Mouse (Mus musculus) heart, embryonic 10.5 days (tissue): Measurements from ENCODE around the gene Rex2. TPM values are rescaled to one million over a fixed set of nuclear protein-coding genes. Genes with fewer than 3 reads are reported as not detected.
"Not testable (repeated sequence)": the region's sequence is repeated elsewhere in the genome, so short reads cannot be mapped to it uniquely, and the experiment has no call there.

Source experiments
- DNase-seq: peaks from one replicate; pipeline ENCODE4 v3.0.0-alpha.2; 2017; ENCODE audit warnings: low spot score
- H3K27ac ChIP-seq: fragments of 300-500 bp; sonication (generic); 2 replicates; pipeline ENCODE4 v1.5.1; 2016; ENCODE audit warnings: mild to moderate bottlenecking
- H3K27me3 ChIP-seq: fragments of 300-500 bp; sonication (generic); 2 replicates; pipeline ENCODE4 v1.6.1; 2016; ENCODE audit warnings: mild to moderate bottlenecking; ENCODE audit not compliant: poor library complexity, insufficient read depth, severe bottlenecking
- H3K36me3 ChIP-seq: fragments of 300-500 bp; sonication (generic); 2 replicates; pipeline ENCODE4 v1.6.1; 2016; ENCODE audit warnings: mild to moderate bottlenecking, moderate library complexity
- H3K4me1 ChIP-seq: fragments of 300-500 bp; sonication (generic); 2 replicates; pipeline ENCODE4 v1.6.1; 2016; ENCODE audit warnings: mild to moderate bottlenecking
- H3K4me3 ChIP-seq: fragments of 300-500 bp; sonication (generic); 2 replicates; pipeline ENCODE4 v1.5.1; 2016; ENCODE audit warnings: mild to moderate bottlenecking, moderate library complexity
- H3K9me3 ChIP-seq: fragments of 300-500 bp; sonication (generic); 2 replicates; pipeline ENCODE4 v1.6.1; 2016; ENCODE audit warnings: mild to moderate bottlenecking, moderate library complexity
- WGBS: fragments of 180-500 bp; shearing (Covaris S2); methylation state at CpG from one replicate; pipeline ENCODE4 v1.1.7; 2016; 5-methylcytosine and 5-hydroxymethylcytosine counted together
- polyA plus RNA-seq: library from polyadenylated mRNA; unstranded; fragments of >200 nt; fragmentation: Nextera tagmentation; extraction: Ambion mirVana; gene quantifications from 2 replicates; pipeline ENCODE4 v1.2.1, GENCODE M21; 2016

Rex2 gene
- 0.09 TPM in 1 of 2 replicates, not detected in the other for polyA plus RNA-seq

DNA sequence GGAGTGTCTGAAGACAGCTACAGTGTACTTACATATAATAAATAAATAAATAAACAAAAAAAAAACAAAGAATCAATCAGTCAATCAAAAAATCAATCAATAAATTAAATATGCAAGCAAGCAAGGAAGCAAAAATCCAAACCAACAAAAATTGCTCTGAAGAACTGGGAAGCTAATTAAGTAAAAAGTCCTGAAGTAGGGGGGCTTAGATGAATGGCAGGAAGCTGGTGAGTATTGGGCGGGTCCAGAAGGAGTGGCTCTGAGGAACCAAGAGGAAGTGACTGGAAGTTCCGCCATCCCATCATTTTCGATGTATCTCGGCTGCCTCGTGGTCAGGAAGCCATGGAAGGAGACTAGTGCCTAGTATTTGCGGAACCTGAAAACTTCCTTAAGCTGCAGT, at the start of gene Rex2:
Rex2 (plus strand) TSS at position 301 of the 400 bp plus-strand sequence.
- not testable (repeated sequence) for H3K27ac ChIP-seq, H3K9me3 ChIP-seq, H3K27me3 ChIP-seq, DNase-seq, H3K36me3 ChIP-seq, H3K4me1 ChIP-seq, H3K4me3 ChIP-seq
- no CpG with 5 or more reads among the region's 6 CpGs for WGBS

DNA sequence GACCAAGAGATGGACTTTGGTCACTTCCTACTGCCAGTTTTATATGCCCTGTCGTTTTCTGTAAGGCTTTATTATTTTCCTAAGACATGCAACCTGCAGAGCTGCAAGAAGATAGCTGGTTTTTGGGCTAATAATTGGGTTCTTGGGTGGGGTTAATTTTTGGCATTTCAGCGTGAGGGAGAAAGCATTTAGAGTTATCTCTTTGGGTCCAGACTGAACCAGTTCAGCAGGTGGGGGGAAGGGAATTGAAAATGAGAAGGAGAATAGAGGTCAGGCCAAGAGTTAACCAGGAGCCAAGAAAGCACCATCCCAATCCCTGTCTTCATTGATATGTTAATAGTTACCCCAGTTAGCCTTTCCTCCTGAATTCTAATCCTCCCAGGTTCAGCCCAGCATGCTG, 45.1 kb upstream of the Rex2 start:
- H3K4me1 ChIP-seq: not testable (repeated sequence)
- 17% methylated on average over 2 of the region's 2 CpGs for WGBS

DNA sequence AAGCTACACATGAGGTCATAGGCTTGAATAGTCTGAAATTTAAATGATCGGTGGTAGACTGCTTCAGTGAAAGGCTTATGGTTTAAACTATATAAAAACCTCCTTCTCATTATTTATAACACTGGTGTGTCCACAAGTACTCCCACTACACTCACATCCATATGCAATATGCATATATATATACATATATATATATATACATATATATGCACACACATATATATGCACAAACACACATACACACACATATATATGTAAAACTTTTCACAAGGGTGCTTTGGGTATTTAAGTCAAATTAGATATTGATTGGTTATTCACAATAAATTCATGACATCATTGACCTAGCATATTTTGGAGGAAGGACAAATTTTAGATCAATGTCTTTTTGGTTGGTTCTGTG, 3.2 kb upstream of the Rex2 start:
- not testable (repeated sequence) for H3K36me3 ChIP-seq, H3K4me1 ChIP-seq, H3K27me3 ChIP-seq, H3K27ac ChIP-seq, H3K9me3 ChIP-seq, H3K4me3 ChIP-seq, DNase-seq
- no CpG with 5 or more reads among the region's 1 CpGs for whole genome bisulfite sequencing

More for the DNA sequence above, 45.1 kb upstream of the Rex2 start:
- H3K27me3 ChIP-seq, H3K9me3 ChIP-seq, DNase-seq, H3K4me3 ChIP-seq, H3K36me3 ChIP-seq, H3K27ac ChIP-seq: not testable (repeated sequence)

DNA sequence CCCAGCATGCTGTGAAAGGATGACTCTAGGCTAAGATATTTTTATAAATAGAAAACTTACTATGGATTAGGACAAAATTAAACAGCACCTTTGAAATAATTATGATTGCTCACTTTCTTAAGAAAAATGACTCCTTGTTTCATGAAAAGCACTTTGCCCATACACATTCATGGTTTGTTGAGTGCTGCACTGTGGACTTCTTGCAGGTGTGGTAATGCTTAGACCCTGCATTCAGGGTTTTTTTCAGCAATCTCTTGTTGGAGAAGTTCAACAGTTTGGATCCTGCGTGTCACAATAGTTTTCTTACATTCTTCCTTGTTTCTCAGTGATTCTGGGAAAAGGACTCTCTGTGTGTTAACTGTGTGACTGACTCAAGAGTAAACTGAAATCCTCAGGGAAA, 4.7 kb downstream of the Rex2 start:
- not testable (repeated sequence) for H3K9me3 ChIP-seq, H3K27me3 ChIP-seq, H3K4me3 ChIP-seq, H3K4me1 ChIP-seq, H3K36me3 ChIP-seq, H3K27ac ChIP-seq, DNase-seq
- WGBS: 52% methylated on average over 1 of the region's 1 CpGs

DNA sequence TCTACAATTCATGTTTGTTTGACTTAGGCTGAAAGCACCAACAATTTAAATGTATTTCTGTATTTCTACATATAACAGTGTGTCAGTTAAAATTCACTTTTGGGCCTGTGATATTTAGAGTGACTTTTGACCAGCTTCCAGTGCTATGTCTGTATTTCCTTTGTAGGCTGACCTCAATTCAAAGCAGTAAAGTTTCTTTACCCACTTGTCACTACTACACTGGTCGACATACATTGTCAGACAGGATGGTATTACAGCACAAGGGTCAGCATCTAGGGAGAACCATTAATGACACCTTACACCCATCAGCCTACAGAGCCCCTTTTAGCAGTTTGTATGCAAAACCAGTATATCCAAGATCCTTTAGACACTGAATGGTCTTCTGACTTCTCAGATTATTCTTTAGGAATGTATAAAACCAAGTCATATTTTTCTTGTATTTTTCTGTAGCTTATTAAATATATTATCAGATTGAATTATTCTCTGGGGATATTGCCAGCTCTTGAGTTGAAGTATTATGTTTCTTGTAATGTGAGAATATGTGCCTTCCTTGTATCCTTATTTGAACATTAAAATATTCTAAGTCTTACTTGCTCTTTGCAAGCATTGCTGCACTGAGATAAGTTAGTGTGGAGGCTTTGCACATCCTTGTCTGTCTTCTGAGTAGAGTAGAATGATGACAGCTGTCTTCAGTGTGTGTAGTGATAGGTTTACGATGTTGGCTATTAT, 9.8 kb downstream of the Rex2 start:
- H3K27ac ChIP-seq, H3K36me3 ChIP-seq, H3K4me1 ChIP-seq, H3K4me3 ChIP-seq, DNase-seq, H3K27me3 ChIP-seq, H3K9me3 ChIP-seq: not testable (repeated sequence)
- 80% methylated on average over 1 of the region's 2 CpGs for WGBS

DNA sequence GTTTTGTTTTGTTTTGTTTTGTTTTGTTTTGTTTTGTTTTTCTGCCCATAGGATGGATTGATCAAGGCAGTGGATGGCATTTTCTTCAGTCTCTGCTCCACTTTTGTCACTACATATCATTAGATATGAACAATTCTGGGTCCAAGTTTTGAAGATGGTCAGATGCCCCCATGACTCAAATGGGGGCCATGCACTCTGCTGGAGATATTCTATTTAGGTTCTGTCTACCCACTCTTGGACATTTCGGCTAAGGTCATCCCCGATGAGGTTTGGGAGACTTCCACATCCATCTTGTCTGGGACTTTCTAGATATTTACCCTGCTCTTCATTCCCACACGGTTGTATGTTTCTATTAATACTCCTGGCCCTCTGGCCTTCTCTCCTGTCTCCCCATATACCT, 42.1 kb downstream of the Rex2 start:
- H3K4me1 ChIP-seq, H3K36me3 ChIP-seq, H3K27me3 ChIP-seq, H3K4me3 ChIP-seq, H3K9me3 ChIP-seq, DNase-seq, H3K27ac ChIP-seq: not testable (repeated sequence)
- 88% methylated on average over 3 of the region's 3 CpGs for WGBS

DNA sequence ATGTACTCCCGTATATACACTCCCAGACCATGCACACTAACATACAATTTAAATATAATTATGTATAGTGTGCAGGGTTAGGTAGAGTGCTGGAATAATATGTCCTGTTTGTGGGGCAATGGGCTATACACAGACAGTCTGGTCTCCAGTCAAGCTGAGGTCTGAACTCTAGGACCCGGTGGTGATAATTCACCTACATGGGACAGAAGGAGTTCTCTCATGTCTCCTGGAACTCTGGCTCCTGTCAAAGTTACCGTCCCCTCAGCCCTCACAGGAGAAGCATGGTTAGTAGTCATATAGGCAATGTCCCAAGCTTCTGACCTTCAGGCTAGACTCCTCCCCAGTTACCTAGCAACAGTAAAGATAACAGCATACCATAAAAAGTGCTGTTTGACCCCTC, 44.2 kb downstream of the Rex2 start:
- not testable (repeated sequence) for H3K9me3 ChIP-seq, H3K4me3 ChIP-seq, DNase-seq, H3K36me3 ChIP-seq, H3K27ac ChIP-seq, H3K27me3 ChIP-seq, H3K4me1 ChIP-seq
- 82% methylated on average over 3 of the region's 3 CpGs for WGBS

DNA sequence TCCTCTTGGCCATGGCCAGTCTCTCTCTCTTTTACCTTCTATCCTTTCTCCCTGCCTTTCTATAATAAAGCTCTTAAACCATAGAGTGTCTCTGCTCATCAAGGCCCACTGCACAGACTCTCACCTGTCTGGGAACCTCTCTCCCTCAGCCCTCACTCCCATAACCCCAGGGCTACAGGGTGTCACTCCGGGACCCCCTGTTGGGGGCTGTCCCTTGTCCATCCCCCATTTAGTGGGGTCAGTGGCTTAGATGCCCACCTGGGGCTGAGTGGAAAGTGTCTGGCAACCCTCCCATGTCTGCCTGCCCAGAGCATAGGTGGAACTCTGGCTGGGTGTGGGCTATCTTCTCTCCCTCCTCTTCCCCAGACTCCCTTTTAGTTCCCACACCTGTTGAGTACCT, 44.7 kb downstream of the Rex2 start:
- not testable (repeated sequence) for H3K4me3 ChIP-seq, H3K9me3 ChIP-seq, H3K27me3 ChIP-seq, H3K27ac ChIP-seq, H3K4me1 ChIP-seq, H3K36me3 ChIP-seq, DNase-seq
- 71% methylated on average over 1 of the region's 1 CpGs for WGBS

DNA sequence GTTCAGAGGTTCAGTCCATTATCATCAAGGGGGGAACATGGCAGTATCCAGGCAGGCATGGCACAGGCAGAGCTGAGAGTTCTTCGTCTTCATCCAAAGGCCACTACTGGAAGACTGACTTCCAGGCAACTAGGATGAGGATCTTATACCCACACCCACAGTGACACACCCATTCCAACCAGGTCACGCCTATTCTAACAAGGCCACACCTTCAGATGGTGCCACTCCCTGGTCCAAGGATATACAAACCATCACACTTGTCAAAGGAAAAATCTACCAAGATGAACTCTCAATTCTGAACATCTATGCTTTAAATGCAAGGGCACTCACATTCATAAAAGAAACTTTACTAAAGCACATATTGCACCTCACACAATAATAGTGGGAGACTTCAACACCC, 74.0 kb downstream of the Rex2 start:
- not testable (repeated sequence) for DNase-seq, H3K4me1 ChIP-seq, H3K36me3 ChIP-seq, H3K27me3 ChIP-seq, H3K27ac ChIP-seq, H3K9me3 ChIP-seq, H3K4me3 ChIP-seq
- 68% methylated on average over 2 of the region's 2 CpGs for WGBS

DNA sequence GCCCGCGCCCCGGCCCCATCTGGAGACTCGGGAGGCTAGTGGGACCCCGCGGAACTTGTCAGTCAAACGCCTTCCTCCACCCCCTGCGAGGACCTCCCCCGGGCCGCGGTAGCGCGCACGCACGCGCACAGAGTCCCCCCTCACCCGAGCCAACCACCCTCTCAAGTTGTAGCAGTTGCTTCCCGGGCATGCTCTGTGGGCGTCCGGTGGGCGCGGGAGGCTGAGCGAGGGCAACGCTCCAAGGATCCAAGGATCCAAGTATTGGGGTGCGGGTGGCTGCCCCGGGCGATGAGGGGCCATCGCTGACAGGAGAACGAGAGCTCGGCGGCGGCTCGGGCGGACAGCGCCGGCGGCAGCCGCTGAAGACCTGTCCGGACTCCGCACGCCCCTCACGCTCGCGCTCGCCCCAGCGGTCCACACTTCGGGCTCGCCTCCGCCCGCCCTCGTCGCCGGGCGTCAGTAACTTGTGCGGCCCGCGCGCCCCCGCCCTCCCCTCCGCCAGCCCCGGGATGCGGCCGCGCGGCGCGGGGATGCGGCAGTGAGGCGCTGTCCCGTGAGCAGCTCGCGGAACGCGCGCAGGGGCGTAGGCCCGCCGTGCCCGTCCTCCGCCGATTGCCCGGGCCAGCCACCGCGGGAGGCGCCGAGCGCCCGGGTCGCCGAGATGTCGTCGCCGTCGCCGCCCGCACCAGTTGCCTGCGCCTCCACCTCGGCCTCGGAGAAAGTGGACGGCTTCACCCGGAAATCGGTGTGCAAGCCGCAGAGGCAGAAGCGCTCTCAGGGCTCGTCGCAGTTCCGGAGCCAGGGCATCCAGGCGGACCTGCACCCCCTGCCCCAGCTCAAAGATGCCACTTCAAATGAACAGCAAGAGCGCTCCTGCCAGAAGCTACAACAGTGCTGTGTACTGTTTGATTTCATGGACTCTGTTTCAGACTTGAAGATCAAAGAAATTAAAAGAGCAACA, 80.3 kb downstream of the Rex2 start:
- H3K4me3 ChIP-seq: peak overlapping the region; percentile 63
- H3K36me3 ChIP-seq, H3K9me3 ChIP-seq, H3K27me3 ChIP-seq, H3K4me1 ChIP-seq, H3K27ac ChIP-seq: not testable (repeated sequence)
- DNase-seq: peak; percentile 80
- WGBS: under 1% methylated on average over 105 of the region's 109 CpGs

DNA sequence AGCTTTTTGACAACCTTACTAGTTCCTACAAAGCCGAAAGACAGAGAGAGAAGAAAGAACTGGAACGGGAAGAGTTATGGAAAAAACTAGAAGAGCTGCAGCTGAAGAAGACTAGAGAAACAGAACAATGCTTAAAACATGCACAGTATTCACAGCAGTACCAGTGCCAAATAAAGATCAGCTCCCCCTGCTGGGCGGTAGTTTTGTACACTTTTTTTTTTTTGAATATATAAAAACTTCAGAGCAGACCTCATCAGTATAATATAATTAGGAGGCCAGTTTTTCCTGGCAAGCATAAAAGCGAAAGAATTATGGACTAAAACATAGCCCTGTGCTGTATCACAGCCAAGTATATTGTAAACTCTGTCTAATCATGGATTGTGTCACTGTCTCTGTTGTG, 82.2 kb downstream of the Rex2 start:
- DNase-seq, H3K27ac ChIP-seq, H3K36me3 ChIP-seq, H3K4me3 ChIP-seq, H3K27me3 ChIP-seq, H3K4me1 ChIP-seq, H3K9me3 ChIP-seq: not testable (repeated sequence)
- 50% methylated on average over 4 of the region's 4 CpGs for WGBS
